Mouse (Mus musculus): ENCODE results near the gene Gm5901. TPM values are rescaled to one million over a fixed set of nuclear protein-coding genes. Genes with fewer than 3 reads are reported as not detected.

Gm5901 gene
- total RNA-seq, 2 experiments from 2014 or later = not detected

- ATAC-seq (replicated peaks; ENCODE audit: poor library complexity) = peak; percentile 76
Observed at GRCm38 (mm10) chr7:105399935-105400624, 25.2 kb downstream of the Gm5901 start, which contains the start of gene Fam160a2. Gene Fam160a2, minus strand, starts transcription at chr7:105400054.

GRCm38 (mm10) chr7:105404268-105404667, 29.4 kb downstream of the Gm5901 start, which contains the start of gene Cnga4:
Gene Cnga4, plus strand, starts transcription at chr7:105404568.
- no peak for ATAC-seq (replicated peaks; ENCODE audit: poor library complexity)

- peak; percentile 71 for ATAC-seq (replicated peaks; ENCODE audit: poor library complexity)
Observed at GRCm38 (mm10) chr7:105406322-105406721, 31.5 kb downstream of the Gm5901 start.

- peak; percentile 89 for ATAC-seq (replicated peaks; ENCODE audit: poor library complexity)
Observed at GRCm38 (mm10) chr7:105411874-105412632, 37.2 kb downstream of the Gm5901 start.

DNA sequence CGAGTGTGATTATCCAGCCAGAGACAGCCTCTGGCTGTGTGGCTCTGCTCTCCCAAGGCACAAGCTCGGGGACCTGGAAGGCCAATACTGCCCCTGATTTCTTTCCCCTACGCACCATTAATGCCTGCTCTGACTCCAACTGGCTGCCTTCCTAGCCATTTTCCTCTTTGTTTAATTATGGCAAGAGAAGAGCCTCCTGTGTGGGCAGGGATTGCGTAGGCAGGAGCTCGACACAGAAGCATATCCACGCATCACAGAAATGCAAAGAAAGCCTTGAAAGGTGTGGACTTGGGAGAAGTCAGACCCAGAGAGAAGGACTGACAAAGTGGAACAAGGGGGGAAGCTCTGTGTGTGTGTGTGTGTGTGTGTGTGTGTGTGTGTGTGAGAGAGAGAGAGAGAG, 39.5 kb downstream of the Gm5901 start:
- ATAC-seq (replicated peaks; ENCODE audit: poor library complexity) = no peak

- ATAC-seq (replicated peaks; ENCODE audit: poor library complexity) = no peak
Observed at GRCm38 (mm10) chr7:105416529-105416928, 41.7 kb downstream of the Gm5901 start.

DNA sequence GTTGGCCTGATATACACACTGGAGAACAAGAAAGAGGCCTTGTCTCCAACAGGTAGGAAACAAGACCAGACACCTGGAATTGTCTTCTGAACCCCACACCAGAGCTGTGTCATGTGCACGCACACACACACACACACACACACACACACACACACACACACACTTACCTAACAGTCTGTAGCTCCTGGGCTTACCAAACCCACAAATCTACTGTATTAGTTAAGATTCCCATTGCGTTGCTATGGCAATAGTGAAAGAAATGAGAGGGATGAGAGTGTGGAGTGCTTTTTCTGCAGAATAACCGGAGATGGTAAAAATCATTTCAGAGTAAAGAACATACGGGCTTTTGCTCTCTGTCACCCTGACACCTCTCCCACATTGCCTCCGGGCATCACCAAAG, 43.3 kb downstream of the Gm5901 start:
- ATAC-seq (replicated peaks; ENCODE audit: poor library complexity) = no peak

GRCm38 (mm10) chr7:105420903-105421302, 46.1 kb downstream of the Gm5901 start:
- no peak for ATAC-seq (replicated peaks; ENCODE audit: poor library complexity)

- ATAC-seq (replicated peaks; ENCODE audit: poor library complexity) = no peak
Observed at GRCm38 (mm10) chr7:105424368-105424767, 49.5 kb downstream of the Gm5901 start.

DNA sequence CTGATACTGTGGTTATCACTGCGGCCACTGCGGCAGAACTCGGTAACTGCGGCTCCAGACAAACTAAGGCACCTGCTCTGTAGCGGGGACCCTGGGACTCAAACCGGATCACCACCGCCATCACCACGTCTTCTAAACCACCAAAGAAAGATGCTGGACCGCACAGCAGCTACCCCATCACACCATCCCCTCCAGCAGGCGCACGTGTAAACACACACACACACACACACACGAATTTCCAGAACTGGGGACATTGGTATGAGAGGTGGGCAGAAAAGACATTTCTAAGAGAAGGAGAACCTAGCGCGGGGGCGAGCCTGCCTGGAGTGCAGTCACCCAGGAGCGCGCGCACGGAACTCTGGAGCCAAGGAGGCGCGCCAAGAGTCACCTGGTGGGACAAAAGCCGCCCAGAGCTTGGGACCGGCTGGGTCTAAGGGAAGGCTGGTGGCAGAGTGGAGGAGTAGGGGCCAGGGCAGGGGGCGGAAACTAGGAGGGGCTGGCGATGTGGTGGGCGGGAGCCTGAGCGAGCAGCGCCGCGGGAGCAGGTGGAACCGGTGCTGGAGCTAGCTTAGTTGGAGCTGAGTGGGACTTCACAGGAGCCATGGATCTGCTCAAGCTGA, 50.7 kb downstream of the Gm5901 start, which contains the start of gene Cckbr:
Cckbr (plus strand) TSS at position 308 of the 620 bp plus-strand sequence.
- 0 out of 2 replicates have a peak, but pooled peaks have one; percentile 9 for ATAC-seq (replicated peaks; ENCODE audit: poor library complexity)

DNA sequence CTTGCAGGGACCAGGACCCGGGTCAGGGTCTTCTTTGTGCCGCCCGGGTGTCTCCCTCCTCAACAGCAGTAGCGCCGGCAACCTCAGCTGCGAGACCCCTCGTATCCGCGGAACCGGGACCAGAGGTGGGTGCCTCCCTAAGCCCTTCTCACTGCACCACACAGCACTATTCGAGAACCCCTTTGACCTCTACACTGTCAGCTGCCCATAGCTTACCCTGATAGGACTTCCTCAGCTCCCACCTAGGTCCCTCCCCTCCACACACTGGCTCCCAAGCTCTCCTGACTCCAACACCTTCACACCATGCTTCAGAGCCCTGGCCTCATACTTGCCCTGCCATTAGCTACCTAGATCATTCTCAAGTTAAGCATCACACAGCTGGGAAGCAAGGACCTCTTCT, 51.2 kb downstream of the Gm5901 start:
- ATAC-seq (replicated peaks; ENCODE audit: poor library complexity) = no peak

Other genes with a start within 250 kb of the Gm5901 start
- gene Olfr683, start 228.0 kb upstream of the Gm5901 start, total RNA-seq (2015) = not detected in 2 replicates
- gene Olfr683, start 228.0 kb upstream of the Gm5901 start, total RNA-seq (2017) = not detected in 2 replicates
- gene Olfr684, start 211.4 kb upstream of the Gm5901 start, total RNA-seq (2015) = not detected in 2 replicates
- gene Olfr684, start 211.4 kb upstream of the Gm5901 start, total RNA-seq (2017) = not detected in 2 replicates
- not detected in 2 replicates for gene Olfr685, start 189.0 kb upstream of the Gm5901 start, total RNA-seq (2015)
- not detected in 2 replicates for gene Olfr685, start 189.0 kb upstream of the Gm5901 start, total RNA-seq (2017)
- gene Olfr686, start 167.6 kb upstream of the Gm5901 start, total RNA-seq (2015) = not detected in 2 replicates
- gene Olfr686, start 167.6 kb upstream of the Gm5901 start, total RNA-seq (2017) = not detected in 2 replicates
- gene Olfr688, start 86.9 kb upstream of the Gm5901 start, total RNA-seq (2015) = not detected in 2 replicates
- not detected in 2 replicates for gene Olfr688, start 86.9 kb upstream of the Gm5901 start, total RNA-seq (2017)
- gene Olfr689, start 63.9 kb upstream of the Gm5901 start, total RNA-seq (2015) = not detected in 2 replicates
- gene Olfr689, start 63.9 kb upstream of the Gm5901 start, total RNA-seq (2017) = not detected in 2 replicates
- not detected in 2 replicates for gene Olfr690, start 40.9 kb upstream of the Gm5901 start, total RNA-seq (2015)
- gene Olfr690, start 40.9 kb upstream of the Gm5901 start, total RNA-seq (2017) = not detected in 2 replicates
- not detected in 2 replicates for gene Olfr691, start 32.8 kb upstream of the Gm5901 start, total RNA-seq (2015)
- not detected in 2 replicates for gene Olfr691, start 32.8 kb upstream of the Gm5901 start, total RNA-seq (2017)
- not detected in 2 replicates for gene Olfr692, start 6.8 kb upstream of the Gm5901 start, total RNA-seq (2015)
- gene Olfr692, start 6.8 kb upstream of the Gm5901 start, total RNA-seq (2017) = not detected in 2 replicates
- 32.4 and 33.3 TPM in 2 replicates for gene Fam160a2, start 25.0 kb downstream of the Gm5901 start, total RNA-seq (2015)
- gene Fam160a2, start 25.0 kb downstream of the Gm5901 start, total RNA-seq (2017) = 8.7 and 19.8 TPM in 2 replicates
- 0.07 TPM in 1 of 2 replicates, not detected in the other for gene Cnga4, start 29.5 kb downstream of the Gm5901 start, total RNA-seq (2015)
- not detected in 2 replicates for gene Cnga4, start 29.5 kb downstream of the Gm5901 start, total RNA-seq (2017)
- not detected in 2 replicates for gene Cckbr, start 50.7 kb downstream of the Gm5901 start, total RNA-seq (2015)
- gene Cckbr, start 50.7 kb downstream of the Gm5901 start, total RNA-seq (2017) = not detected in 2 replicates
- 0.22 and 0.27 TPM in 2 replicates for gene Cavin3, start 107.3 kb downstream of the Gm5901 start, total RNA-seq (2015)
- gene Cavin3, start 107.3 kb downstream of the Gm5901 start, total RNA-seq (2017) = 0.41 and 0.42 TPM in 2 replicates
- 16.2 and 21.0 TPM in 2 replicates for gene Smpd1, start 179.3 kb downstream of the Gm5901 start, total RNA-seq (2015)
- 9.5 and 16.2 TPM in 2 replicates for gene Smpd1, start 179.3 kb downstream of the Gm5901 start, total RNA-seq (2017)
- not detected in 2 replicates for gene Apbb1, start 206.6 kb downstream of the Gm5901 start, total RNA-seq (2015)
- not detected in 2 replicates for gene Apbb1, start 206.6 kb downstream of the Gm5901 start, total RNA-seq (2017)
- gene Hpx, start 225.1 kb downstream of the Gm5901 start, total RNA-seq (2015) = not detected in 2 replicates
- not detected in 2 replicates for gene Hpx, start 225.1 kb downstream of the Gm5901 start, total RNA-seq (2017)

Data from megakaryocyte progenitor cell, adult 5-6 weeks (primary cell).